Mouse (Mus musculus) heart, embryonic 12.5 days (tissue): ENCODE measurements at regions not wholly inside any gene's neighbourhood (a gene's known extent, or its start where the extent isn't known, plus 50 kb on each side); places are given as distances from the start of the nearest gene placed in this dataset.

Experiments used
- ATAC-seq: fragments of 200-750 bp; cut with Nextera tagmentation; 2 replicates; pipeline ENCODE4 v1.8.0; 2017; ENCODE audit warnings: moderate TSS enrichment, moderate library complexity; ENCODE audit not compliant: insufficient number of reproducible peaks, low FRiP score
- H3K27ac ChIP-seq: fragments of 300-500 bp; sonication (generic); 2 replicates; pipeline ENCODE4 v1.5.1; 2016; ENCODE audit warnings: mild to moderate bottlenecking, moderate library complexity; ENCODE audit not compliant: poor library complexity, severe bottlenecking
- H3K27me3 ChIP-seq: fragments of 300-500 bp; sonication (generic); replicated peaks from 2 replicates; pipeline ENCODE4 v1.6.1; 2016; ENCODE audit warnings: mild to moderate bottlenecking, moderate library complexity
- H3K36me3 ChIP-seq: fragments of 300-500 bp; sonication (generic); 2 replicates; pipeline ENCODE4 v1.6.1; 2016; ENCODE audit warnings: mild to moderate bottlenecking, moderate library complexity
- H3K4me1 ChIP-seq: fragments of 300-500 bp; sonication (generic); replicated peaks from 2 replicates; pipeline ENCODE4 v1.6.1; 2016; ENCODE audit warnings: mild to moderate bottlenecking
- H3K4me2 ChIP-seq: fragments of 300-500 bp; sonication (generic); 2 replicates; pipeline ENCODE4 v1.6.1; 2016; ENCODE audit warnings: mild to moderate bottlenecking, moderate library complexity
- H3K4me3 ChIP-seq: fragments of 300-500 bp; sonication (generic); 2 replicates; pipeline ENCODE4 v1.5.1; 2016; ENCODE audit warnings: mild to moderate bottlenecking
- H3K9ac ChIP-seq: fragments of 300-500 bp; sonication (generic); 2 replicates; pipeline ENCODE4 v1.6.1; 2016; ENCODE audit warnings: mild to moderate bottlenecking, moderate library complexity
- H3K9me3 ChIP-seq: fragments of 300-500 bp; sonication (generic); replicated peaks from 2 replicates; pipeline ENCODE4 v1.6.1; 2016; ENCODE audit warnings: mild to moderate bottlenecking, moderate library complexity
- WGBS: fragments of 180-500 bp; shearing (Covaris S2); methylation state at CpG from one replicate; pipeline ENCODE4 v1.1.7; 2016; 5-methylcytosine and 5-hydroxymethylcytosine counted together

- Histone ChIP-seq H3K9ac (no peak overlapping the region), H3K27ac (no peak overlapping the region), H3K27me3 (no peaks in the 10 kb centered on the region), H3K4me3 (no peak overlapping the region), H3K9me3 (no peaks in the 10 kb centered on the region), H3K4me2 (no peak overlapping the region), H3K36me3 (no peaks in the 10 kb centered on the region), H3K4me1 (no peaks in the 10 kb centered on the region)
- ATAC-seq, result no peak
- 88% methylated on average over 2 of the region's 2 CpGs for WGBS
These were observed 102.5 kb upstream of the Htr2a start for GRCm38 (mm10) chr14:74538187-74538586.

DNA sequence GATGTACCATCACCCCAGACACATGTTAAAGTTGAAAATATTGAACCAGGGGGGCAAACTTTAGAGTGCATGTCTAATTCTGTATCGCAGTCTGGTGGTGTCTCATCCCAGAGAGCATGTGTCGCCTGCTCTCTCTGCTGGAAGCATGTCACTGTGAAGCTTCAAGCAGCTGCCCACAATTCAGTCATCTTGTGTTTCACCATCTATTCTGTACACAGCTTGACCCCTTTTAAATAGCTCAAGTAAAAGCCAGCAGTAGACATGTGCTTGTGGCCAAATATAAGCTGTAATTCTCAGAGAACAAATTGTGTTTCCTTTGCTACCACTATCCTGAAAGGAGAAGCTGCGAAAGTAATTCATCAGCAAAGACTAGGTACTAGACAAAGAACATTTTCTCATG is 96.6 kb upstream of the Htr2a start:
- ATAC-seq, result no peak
- H3K4me1 ChIP-seq, result no peaks in the 10 kb centered on the region
- H3K27ac ChIP-seq, result no peak overlapping the region
- no peak overlapping the region for H3K9ac ChIP-seq
- no peaks in the 10 kb centered on the region for H3K36me3 ChIP-seq
- WGBS, result 81% methylated on average over 3 of the region's 3 CpGs
- no peaks in the 10 kb centered on the region for H3K9me3 ChIP-seq
- no peaks in the 10 kb centered on the region for H3K27me3 ChIP-seq
- no peak overlapping the region for H3K4me3 ChIP-seq
- no peak overlapping the region for H3K4me2 ChIP-seq

DNA sequence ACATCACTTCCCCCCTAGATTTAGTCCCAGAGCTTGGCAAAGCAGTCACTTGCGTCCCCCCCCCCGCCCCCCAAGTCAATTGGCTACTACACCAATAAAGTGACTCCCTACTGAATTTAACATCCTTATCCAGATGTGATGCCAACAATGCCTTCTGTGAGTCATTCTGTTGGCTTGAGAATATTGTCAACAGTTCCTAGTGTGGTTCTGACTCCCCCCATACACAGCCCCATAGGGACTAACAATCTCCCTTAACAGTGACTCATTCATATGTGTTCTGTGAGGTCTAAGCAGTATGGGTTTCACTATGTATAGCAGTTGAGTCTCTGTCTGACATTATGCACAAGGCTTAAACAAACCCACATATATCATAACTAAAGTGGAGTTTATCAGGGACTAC is 89.5 kb upstream of the Htr2a start:
- 85% methylated on average over 2 of the region's 2 CpGs for WGBS
- Histone ChIP-seq H3K4me1 (no peaks in the 10 kb centered on the region), H3K27ac (no peak overlapping the region), H3K36me3 (no peaks in the 10 kb centered on the region), H3K4me3 (no peak overlapping the region), H3K9me3 (no peaks in the 10 kb centered on the region), H3K4me2 (no peak overlapping the region), H3K9ac (no peak overlapping the region), H3K27me3 (no peaks in the 10 kb centered on the region)
- no peak for ATAC-seq

GRCm38 (mm10) chr14:74553636-74554035 is 87.0 kb upstream of the Htr2a start:
- Histone ChIP-seq H3K9ac (no peak overlapping the region), H3K27me3 (no peaks in the 10 kb centered on the region), H3K4me3 (no peak overlapping the region), H3K27ac (no peak overlapping the region), H3K4me2 (no peak overlapping the region), H3K9me3 (no peaks in the 10 kb centered on the region), H3K4me1 (no peaks in the 10 kb centered on the region), H3K36me3 (no peaks in the 10 kb centered on the region)
- ATAC-seq, result no peak
- 62% methylated on average over 1 of the region's 1 CpGs for WGBS

GRCm38 (mm10) chr14:74558359-74558758 is 82.3 kb upstream of the Htr2a start:
- no peak overlapping the region for H3K4me3 ChIP-seq
- 42% methylated on average over 5 of the region's 5 CpGs for WGBS
- no peaks in the 10 kb centered on the region for H3K27me3 ChIP-seq
- no peaks in the 10 kb centered on the region for H3K4me1 ChIP-seq
- no peaks in the 10 kb centered on the region for H3K36me3 ChIP-seq
- no peak overlapping the region for H3K27ac ChIP-seq
- no peak overlapping the region for H3K4me2 ChIP-seq
- ATAC-seq, result no peak
- H3K9ac ChIP-seq, result no peak overlapping the region
- no peaks in the 10 kb centered on the region for H3K9me3 ChIP-seq
